In genomic region chrX:48019359-48019758, GRCm38 (mm10) we compare ENCODE assay signal across 18 mouse cellular contexts. TPM values are rescaled to one million over a fixed set of nuclear protein-coding genes. Genes with fewer than 3 reads are reported as not detected.
A peak's percentile ranks its signal among the peaks of the same experiment; 100 is the strongest.
DNase-seq lines count a peak whose midpoint lies in the region; ATAC-seq and TF ChIP-seq lines count a peak whose summit lies in the region.
"Had no signal": no experiment of that assay in that cellular context is flagged by ENCODE, and none has a peak within 500 bp of the region (broad histone marks: within the 10 kb centered on the region; RNA-seq: fewer than 3 reads in every experiment).

No protein-coding gene starts in this region.

- no peak overlapping the region for H3K27ac ChIP-seq in heart, embryonic 12.5 days (ENCODE audit: poor library complexity, severe bottlenecking)
- H3K27ac ChIP-seq in heart, postnatal 0 days (ENCODE audit: low read depth), result no peak overlapping the region
- H3K27ac ChIP-seq: hindbrain, embryonic 10.5 days; hindbrain, embryonic 15.5 days; kidney, postnatal 0 days; liver, embryonic 12.5 days; macrophage; stomach, embryonic 15.5 days had no signal

- DNase-seq in heart, postnatal 14 days, result no peak
- no peak for DNase-seq in heart, postnatal 0 days (ENCODE audit: low spot score)
- no peak for DNase-seq in heart, adult 9 months (ENCODE audit: low spot score in 2 of 2)

- WGBS in heart, embryonic 12.5 days, result 41% methylated on average over 15 of the region's 15 CpGs
- WGBS in heart, postnatal 0 days, result 38% methylated on average over 15 of the region's 15 CpGs

- no peak overlapping the region for H3K4me3 ChIP-seq in heart, embryonic 12.5 days
- no peak overlapping the region for H3K4me3 ChIP-seq in heart, postnatal 0 days (ENCODE audit: low read depth, low read length)
- H3K4me3 ChIP-seq in megakaryocyte, embryonic 14.5 days (replicated peaks), result peak overlapping the region; percentile 33
- H3K4me3 ChIP-seq: hindbrain, embryonic 10.5 days; hindbrain, embryonic 15.5 days; liver, embryonic 12.5 days; stomach, embryonic 15.5 days had no signal

- no peak overlapping the region for H3K9ac ChIP-seq in heart, embryonic 12.5 days
- no peak overlapping the region for H3K9ac ChIP-seq in heart, postnatal 0 days (replicated peaks; ENCODE audit: low read depth, low read length)
- H3K9ac ChIP-seq: hindbrain, embryonic 15.5 days; liver, embryonic 12.5 days; liver, postnatal 0 days; stomach, embryonic 15.5 days had no signal

- no peaks in the 10 kb centered on the region for H3K36me3 ChIP-seq in heart, embryonic 12.5 days
- H3K36me3 ChIP-seq in heart, postnatal 0 days (replicated peaks; ENCODE audit: control insufficient read depth, insufficient read depth, low read length), result no peaks in the 10 kb centered on the region
- no peaks in the 10 kb centered on the region for H3K36me3 ChIP-seq in megakaryocyte, embryonic 14.5 days (replicated peaks; ENCODE audit: low read length)
- H3K36me3 ChIP-seq: hindbrain, embryonic 10.5 days; hindbrain, embryonic 15.5 days; liver, embryonic 12.5 days; stomach, embryonic 15.5 days had no signal

- peaks cover 41% of the 10 kb centered on the region for H3K27me3 ChIP-seq in heart, embryonic 12.5 days (replicated peaks)
- H3K27me3 ChIP-seq in heart, postnatal 0 days (ENCODE audit: control insufficient read depth, insufficient read depth, low read length), result 0 out of 2 replicates have a peak, but pooled peaks cover 7% of the 10 kb centered on the region
- H3K27me3 ChIP-seq in megakaryocyte, embryonic 14.5 days (replicated peaks), result peaks cover 77% of the 10 kb centered on the region
- H3K27me3 ChIP-seq: hindbrain, embryonic 15.5 days; stomach, embryonic 15.5 days had no signal

- H3K4me2 ChIP-seq in heart, embryonic 12.5 days, result peak overlapping the region; percentile 13; the same call in 1 of the 2 replicates
- no peak overlapping the region for H3K4me2 ChIP-seq in heart, postnatal 0 days (ENCODE audit: low read depth, low read length)
- H3K4me2 ChIP-seq: hindbrain, embryonic 15.5 days; liver, embryonic 12.5 days; midbrain, embryonic 11.5 days; stomach, embryonic 15.5 days had no signal

- TF ChIP-seq EP300 in heart, postnatal 0 days (IDR thresholded peaks at IDR 0.05; ENCODE audit: low read depth), result no peak

- H3K4me1 ChIP-seq in heart, embryonic 12.5 days (replicated peaks), result no peaks in the 10 kb centered on the region
- no peaks in the 10 kb centered on the region for H3K4me1 ChIP-seq in heart, postnatal 0 days (ENCODE audit: control insufficient read depth, insufficient read depth)
- H3K4me1 ChIP-seq in megakaryocyte, embryonic 14.5 days, result peaks cover 7% of the 10 kb centered on the region
- H3K4me1 ChIP-seq: liver, embryonic 12.5 days; stomach, embryonic 15.5 days had no signal

- 0 out of 2 replicates have a peak, but pooled peaks have one; percentile 5 for TF ChIP-seq CTCF in heart, postnatal 0 days (IDR thresholded peaks at IDR 0.05; ENCODE audit: low read depth)

- intact Hi-C loops in heart, postnatal 14 days (cut with DNase I), result no loop called here

- no peaks in the 10 kb centered on the region for H3K9me3 ChIP-seq in heart, embryonic 12.5 days (replicated peaks)
- H3K9me3 ChIP-seq in heart, postnatal 0 days (replicated peaks; ENCODE audit: control insufficient read depth, low read length), result no peaks in the 10 kb centered on the region
- no peaks in the 10 kb centered on the region for H3K9me3 ChIP-seq in megakaryocyte, embryonic 14.5 days
- H3K9me3 ChIP-seq: hindbrain, embryonic 10.5 days; hindbrain, embryonic 15.5 days; liver, embryonic 12.5 days; stomach, embryonic 15.5 days had no signal

- no peak for ATAC-seq in heart, embryonic 12.5 days (ENCODE audit: insufficient number of reproducible peaks, low FRiP score)
- ATAC-seq in heart, postnatal 0 days (ENCODE audit: insufficient read depth, low read depth), result no peak
- no peak for ATAC-seq in megakaryocyte, adult 5-6 weeks (ENCODE audit: poor library complexity, severe bottlenecking)
- no peak for ATAC-seq in frontal cortex, adult (ENCODE audit: low TSS enrichment)
- ATAC-seq: forebrain, embryonic 14.5 days; liver, embryonic 12.5 days; liver, postnatal 0 days; lung, postnatal 0 days; midbrain, embryonic 16.5 days had no signal

RNA-seq across cellular contexts. Expression of gene Apln, which starts 15.3 kb away (rescaled TPM):
- 2.1 and 2.3 TPM in 2 replicates for polyA plus RNA-seq in heart, embryonic 12.5 days (2016; fragmentation: Nextera tagmentation; extraction: Ambion mirVana)
- 10 to 100 TPM; 13.2 to 20.6 TPM for total RNA-seq in heart, postnatal 14 days (2021)
- 15.0 and 18.6 TPM in 2 replicates for total RNA-seq in heart, postnatal 0 days (2014; rRNA removed; ENCODE audit: low replicate concordance)
- polyA plus RNA-seq in heart, postnatal 0 days (2015; fragmentation: Nextera tagmentation; extraction: Ambion mirVana), result 6.3 and 7.6 TPM in 2 replicates
- polyA plus RNA-seq in megakaryocyte, embryonic 14.5 days (2012; ENCODE audit: insufficient read depth, low replicate concordance), result 0.22 TPM in 1 of 2 replicates, not detected in the other
- total RNA-seq in megakaryocyte, adult 5-6 weeks (2015), result 0.23 TPM in 1 of 2 replicates, not detected in the other
- 0.11 TPM in 1 of 2 replicates, not detected in the other for total RNA-seq in megakaryocyte, adult 5-6 weeks (2017)

Comparison
In these comparisons a context has a peak if more than half of its experiments do, and no peak if none do; other contexts are left out.
1. RNA of gene Apln, which starts 15.3 kb away (total RNA-seq): 13.2 to 20.6 TPM in heart, postnatal 14 days and 15.0 to 18.6 TPM in heart, postnatal 0 days; 0.11 to 0.23 TPM in megakaryocyte, adult 5-6 weeks; every median in the first group is over 10 times any median in the second.